Comparison of ENCODE assay signal across 27 mouse cellular contexts in genomic region chr19:44229776-44230175, GRCm38 (mm10). TPM values are rescaled to one million over a fixed set of nuclear protein-coding genes. Genes with fewer than 3 reads are reported as not detected.
"Had no signal": no experiment of that assay in that cellular context is flagged by ENCODE, and none has a peak within 500 bp of the region (broad histone marks: within the 10 kb centered on the region; RNA-seq: fewer than 3 reads in every experiment).

No protein-coding gene starts in this region.

- H3K9ac ChIP-seq: limb, embryonic 13.5 days; liver, embryonic 13.5 days; midbrain, embryonic 15.5 days; neural tube, embryonic 13.5 days; stomach, embryonic 15.5 days had no signal

- DNase-seq: kidney, postnatal 14 days; kidney, postnatal 4 days; left cerebral cortex, postnatal 4 days; liver, embryonic 13.5 days; lung, adult 2 months; lung, postnatal 14 days; lung, postnatal 4 days; retina, postnatal 1 day; right cerebral cortex, postnatal 25 days; spleen, adult 18-20 months; thymus, postnatal 25 days had no signal

- H3K27ac ChIP-seq: limb, embryonic 13.5 days; liver, embryonic 13.5 days; midbrain, embryonic 15.5 days; neural tube, embryonic 13.5 days; stomach, embryonic 15.5 days had no signal

- H3K4me3 ChIP-seq: limb, embryonic 13.5 days; liver, embryonic 13.5 days; midbrain, embryonic 15.5 days; myocyte; neural tube, embryonic 13.5 days; stomach, embryonic 15.5 days had no signal

- H3K4me2 ChIP-seq: limb, embryonic 13.5 days; liver, embryonic 13.5 days; midbrain, embryonic 11.5 days; midbrain, embryonic 15.5 days; neural tube, embryonic 13.5 days; stomach, embryonic 15.5 days had no signal

- H3K9me3 ChIP-seq: limb, embryonic 13.5 days; liver, embryonic 13.5 days; midbrain, embryonic 15.5 days; neural tube, embryonic 13.5 days; stomach, embryonic 15.5 days had no signal

- H3K27me3 ChIP-seq: limb, embryonic 13.5 days; midbrain, embryonic 15.5 days; neural tube, embryonic 13.5 days; stomach, embryonic 15.5 days had no signal

- H3K36me3 ChIP-seq: limb, embryonic 13.5 days; liver, embryonic 13.5 days; midbrain, embryonic 15.5 days; neural tube, embryonic 13.5 days; stomach, embryonic 15.5 days had no signal

- ATAC-seq: midbrain, embryonic 15.5 days had no signal

- H3K4me1 ChIP-seq: limb, embryonic 13.5 days; liver, embryonic 13.5 days; midbrain, embryonic 15.5 days; neural tube, embryonic 13.5 days; stomach, embryonic 15.5 days had no signal

RNA-seq across cellular contexts. Expression of gene Scd3, which starts 26.7 kb away (rescaled TPM):
- total RNA-seq: liver, adult 2 months; megakaryocyte progenitor cell, adult 5-6 weeks; megakaryocyte-erythroid progenitor cell, adult 5-6 weeks; monocyte, adult 5-6 weeks; neutrophil, adult 5-6 weeks had no signal
- polyA plus RNA-seq: limb, embryonic 13.5 days; liver, embryonic 13.5 days; liver, embryonic 16.5 days; lung, adult 2 months had no signal

RNA-seq across cellular contexts. Expression of gene Pkd2l1, which starts 37.5 kb away (rescaled TPM):
- total RNA-seq: layer of hippocampus, postnatal 14 days; left cerebral cortex, postnatal 4 days; liver, adult 2 months; megakaryocyte progenitor cell, adult 5-6 weeks; monocyte, adult 5-6 weeks; neutrophil, adult 5-6 weeks had no signal
- polyA plus RNA-seq: kidney, embryonic 16.5 days; limb, embryonic 13.5 days; liver, adult 2 months; liver, embryonic 13.5 days; liver, embryonic 16.5 days; lung, embryonic 16.5 days; myocyte; stomach, embryonic 15.5 days; urinary bladder, adult 2 months had no signal
